Mouse (Mus musculus) inflammation-experienced regulatory T-cells, adult 6 months (primary cell): ENCODE measurements around the gene Far2. TPM values are rescaled to one million over a fixed set of nuclear protein-coding genes. Genes with fewer than 3 reads are reported as not detected.
"Not testable (repeated sequence)": the region's sequence is repeated elsewhere in the genome, so short reads cannot be mapped to it uniquely, and the experiment has no call there.

ENCODE experiments used
- ATAC-seq: one replicate; pipeline ENCODE4 v1.8.0; 2017
- polyA plus RNA-seq, 3 experiments: library from polyadenylated mRNA; unstranded; fragments of 100-300 nt; shearing (Covaris generic); gene quantifications; one replicate each; pipeline ENCODE4 v1.2.1; 2017

Far2 gene
- polyA plus RNA-seq, 3 experiments from 2014 or later, result 2.1 to 4.4 (median 3.2) TPM

DNA sequence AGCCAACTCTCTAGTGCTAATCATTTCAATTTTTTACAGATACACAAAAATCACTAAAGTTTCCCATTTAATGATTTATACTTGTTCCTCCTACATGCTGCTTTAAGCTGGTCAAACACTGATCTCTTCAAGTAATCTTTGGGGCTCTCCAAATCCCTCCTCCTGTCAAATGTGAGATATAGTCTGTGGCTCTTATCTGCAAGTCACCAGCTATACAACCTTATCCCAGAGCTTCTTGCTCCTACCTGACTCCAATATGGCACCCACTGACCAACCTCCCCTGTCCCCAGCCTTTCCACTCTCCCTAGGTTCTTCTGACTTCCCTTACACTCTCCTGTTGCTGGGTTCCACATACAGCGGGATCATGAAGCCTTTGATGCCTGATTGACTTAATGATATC is 70.6 kb downstream of the Far2 start:
- ATAC-seq, result no peak

DNA sequence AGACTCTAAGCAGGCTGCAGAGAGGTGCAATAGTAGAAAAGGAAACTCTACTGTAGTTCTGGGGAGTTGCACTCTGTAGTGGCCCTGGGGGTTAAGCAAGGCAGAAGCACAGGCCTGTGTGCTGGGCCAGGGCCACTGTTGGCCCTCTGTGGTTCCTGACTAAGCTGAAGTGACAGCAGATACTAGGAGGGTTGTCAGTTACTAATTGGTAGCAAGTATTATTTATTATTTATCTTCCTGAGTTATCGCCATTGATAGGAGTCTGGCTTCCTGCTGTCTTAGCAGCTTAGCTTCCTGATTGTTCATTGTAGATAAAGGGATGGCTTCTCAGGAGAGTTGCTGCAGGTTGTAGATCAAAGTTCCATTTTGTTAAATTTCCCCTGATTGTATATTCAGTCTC is 73.6 kb downstream of the Far2 start:
- no peak for ATAC-seq

DNA sequence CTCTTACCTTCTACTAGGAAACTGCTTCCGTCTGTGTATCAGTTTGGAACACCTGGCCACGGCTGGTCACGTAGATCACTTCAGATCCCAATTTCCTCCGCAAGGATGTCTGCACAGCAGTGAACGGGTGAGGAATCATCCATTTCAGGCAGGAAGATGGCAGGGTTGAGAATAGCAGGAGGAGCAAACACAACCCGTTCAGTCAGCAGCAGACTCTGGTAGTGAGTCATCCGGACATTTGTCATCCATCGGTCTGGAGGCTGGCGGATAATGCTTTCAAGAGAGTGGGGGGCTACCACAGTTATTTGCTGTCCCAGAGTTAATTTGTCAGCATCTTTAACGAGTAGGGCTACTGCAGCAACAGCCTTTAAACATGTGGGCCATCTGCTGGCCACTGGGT is 79.8 kb downstream of the Far2 start:
- ATAC-seq, result not testable (repeated sequence)

DNA sequence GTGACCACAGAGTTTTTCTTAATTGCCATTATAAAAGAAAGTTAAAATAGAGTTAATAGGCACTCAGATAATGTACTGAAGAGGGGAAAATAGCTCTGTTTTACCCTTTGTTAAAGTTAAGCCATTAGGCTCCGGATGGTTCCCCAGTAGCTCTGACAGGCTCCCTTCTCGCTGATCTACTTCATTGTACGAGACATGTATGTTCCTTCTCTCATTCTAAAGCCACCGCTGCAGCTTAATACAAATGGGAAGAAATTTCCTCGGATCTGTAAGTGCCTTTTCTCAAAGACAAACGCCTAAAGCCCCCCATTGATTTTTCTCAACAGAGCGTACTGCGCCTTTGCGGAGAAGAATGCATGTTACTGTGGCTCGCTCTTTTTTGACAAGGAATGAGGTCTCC is 85.3 kb downstream of the Far2 start:
- no peak for ATAC-seq

DNA sequence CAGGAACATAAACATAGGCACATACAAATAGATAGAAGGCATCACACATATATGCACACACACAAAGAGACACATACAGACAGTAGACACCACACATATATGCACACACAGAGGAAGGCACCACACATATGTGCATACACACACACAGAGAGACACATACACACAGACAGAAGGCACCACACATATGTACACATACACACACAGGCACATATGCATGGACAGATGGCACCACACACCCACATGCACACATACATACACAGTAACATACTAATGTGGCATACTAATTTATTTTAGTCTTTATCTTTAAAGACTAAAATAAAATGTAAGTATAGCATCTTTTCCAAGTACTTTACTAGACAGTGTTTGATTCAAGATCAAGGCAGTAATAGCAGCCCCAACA is 86.5 kb downstream of the Far2 start:
- no peak for ATAC-seq

DNA sequence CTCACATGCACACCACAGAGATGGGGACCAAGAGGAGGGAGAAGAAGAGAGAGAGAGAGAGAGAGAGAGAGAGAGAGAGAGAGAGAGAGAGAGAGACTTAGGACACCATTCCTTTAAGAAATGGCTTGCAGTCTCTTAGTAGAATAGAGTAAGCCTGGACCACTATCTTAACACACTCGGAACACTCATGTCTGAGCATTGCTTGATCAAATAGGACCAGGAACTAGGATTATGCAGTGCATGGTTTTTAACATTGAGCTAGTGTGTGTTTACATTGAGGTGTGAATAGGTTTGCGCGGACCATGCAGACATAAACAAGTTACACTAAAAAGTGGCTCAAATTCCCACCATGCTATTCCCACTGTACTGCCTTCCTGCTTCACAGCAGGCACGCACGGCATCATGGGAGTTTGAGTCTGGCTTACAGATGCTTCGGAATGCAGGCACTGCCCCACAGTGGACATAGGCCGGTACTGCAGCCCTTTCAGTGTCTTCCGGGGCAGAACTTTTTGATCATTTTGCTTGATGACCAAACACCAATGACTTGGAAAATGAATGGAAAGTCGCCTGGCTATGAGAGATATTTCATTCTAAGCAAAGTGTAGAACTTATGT is 88.8 kb downstream of the Far2 start:
- no peak for ATAC-seq

DNA sequence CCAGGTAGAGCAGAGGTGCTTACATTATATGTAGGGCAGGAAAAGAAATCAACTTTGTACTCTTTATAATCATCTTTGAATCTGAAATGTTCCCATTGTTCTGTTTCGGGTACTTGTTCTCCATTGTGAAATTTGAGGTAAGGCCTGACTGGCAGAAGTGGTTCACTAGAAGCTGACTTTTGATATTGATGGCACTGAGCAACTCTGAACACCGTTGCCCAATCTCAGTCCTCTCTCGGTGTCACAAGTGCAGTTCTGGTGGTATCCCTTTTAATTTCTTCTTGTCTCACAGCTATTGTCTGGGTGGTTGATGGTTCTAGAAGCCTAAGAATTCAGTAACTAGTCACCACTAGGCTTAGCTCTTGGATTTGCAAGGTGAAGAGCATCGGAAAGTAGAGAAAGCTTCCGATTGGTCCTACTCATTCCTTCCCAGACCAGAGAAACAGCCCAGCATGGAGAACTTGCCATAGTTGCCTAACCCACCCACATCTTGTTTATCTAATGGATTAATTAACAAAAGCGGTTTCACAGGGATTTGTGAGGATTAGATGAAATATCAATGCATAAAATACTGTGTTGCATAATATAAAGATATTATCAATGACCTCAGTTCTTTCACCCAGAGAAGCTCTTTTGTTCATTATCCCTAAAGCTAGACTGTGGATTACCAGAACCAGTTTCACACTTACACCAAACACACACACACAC is 92.4 kb downstream of the Far2 start:
- ATAC-seq, result no peak

DNA sequence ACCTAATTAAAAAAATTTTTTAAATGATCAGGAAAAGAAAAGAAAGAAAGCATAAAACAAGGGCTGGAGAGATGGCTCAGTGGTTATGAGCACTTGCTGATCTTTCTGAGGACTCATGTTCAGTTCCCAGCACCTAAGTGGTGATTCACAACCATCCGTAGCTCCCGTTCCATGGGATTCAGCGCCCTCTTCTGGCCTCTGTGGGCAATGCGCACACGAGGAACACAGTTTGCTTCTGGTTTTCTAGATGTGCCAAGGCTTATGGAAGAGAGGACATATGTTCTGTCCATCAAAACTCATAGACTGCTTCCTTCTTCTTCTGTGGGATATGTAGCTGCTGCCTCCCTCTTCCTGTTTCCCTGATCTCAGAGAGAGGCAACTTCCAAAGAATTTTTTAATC is 94.8 kb downstream of the Far2 start:
- no peak for ATAC-seq

DNA sequence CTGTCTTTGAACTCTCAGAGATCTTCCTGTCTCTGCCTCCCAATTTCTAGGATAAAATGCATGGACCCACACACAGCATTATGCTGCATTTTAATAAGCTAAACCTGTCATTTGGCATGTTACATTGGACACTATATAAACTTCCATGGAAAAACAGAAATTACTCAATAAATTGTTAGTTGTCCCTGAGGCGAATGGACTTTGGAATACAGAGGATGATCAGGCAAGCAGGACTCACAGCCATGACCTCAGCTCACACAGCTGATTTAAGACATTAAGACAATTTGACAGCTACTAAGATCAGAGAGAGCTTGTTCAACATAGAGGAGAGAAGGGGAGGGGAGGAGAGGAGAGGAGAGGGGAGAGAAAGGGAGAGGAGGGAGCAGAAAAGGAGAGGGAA is 95.4 kb downstream of the Far2 start:
- no peak for ATAC-seq

DNA sequence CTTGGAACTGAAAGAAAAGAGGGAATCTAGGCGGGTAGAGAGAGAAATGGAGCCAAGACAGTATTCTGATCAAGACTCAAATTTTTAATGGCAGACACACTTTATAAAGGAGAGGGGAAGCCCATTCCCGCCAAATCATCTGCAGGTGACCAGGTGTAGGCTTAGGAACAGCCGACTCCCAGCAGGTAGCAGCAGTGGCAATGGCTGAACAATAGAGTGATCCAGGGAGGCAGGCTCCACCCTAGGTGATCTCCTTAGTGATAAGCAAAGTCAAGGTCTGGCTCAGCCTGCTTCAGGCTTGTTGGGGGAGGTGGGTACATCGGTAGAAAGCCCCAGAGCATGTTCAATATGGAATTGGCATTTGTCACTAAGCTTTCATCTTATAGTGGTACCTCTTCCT is 105.2 kb downstream of the Far2 start:
- ATAC-seq, result not testable (repeated sequence)

DNA sequence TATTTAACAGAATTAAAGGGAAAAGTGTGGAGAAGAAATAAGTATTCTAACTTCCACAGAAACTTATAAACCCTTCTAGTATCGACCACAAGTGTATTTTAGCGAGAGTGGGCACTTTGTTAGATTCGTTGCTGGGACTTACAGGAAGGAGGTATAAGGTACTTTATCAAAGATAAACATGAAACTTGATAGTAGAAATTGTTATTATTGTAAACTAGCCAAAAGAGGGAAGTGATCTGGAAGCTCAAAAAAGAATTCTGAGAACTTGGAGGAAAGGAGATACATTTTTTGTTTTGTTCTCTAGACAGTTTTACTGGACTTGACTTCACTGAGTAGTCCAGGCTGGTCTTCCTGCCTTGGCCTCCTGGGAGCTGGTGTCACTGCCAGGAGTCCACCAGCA is 125.8 kb downstream of the Far2 start:
- no peak for ATAC-seq

DNA sequence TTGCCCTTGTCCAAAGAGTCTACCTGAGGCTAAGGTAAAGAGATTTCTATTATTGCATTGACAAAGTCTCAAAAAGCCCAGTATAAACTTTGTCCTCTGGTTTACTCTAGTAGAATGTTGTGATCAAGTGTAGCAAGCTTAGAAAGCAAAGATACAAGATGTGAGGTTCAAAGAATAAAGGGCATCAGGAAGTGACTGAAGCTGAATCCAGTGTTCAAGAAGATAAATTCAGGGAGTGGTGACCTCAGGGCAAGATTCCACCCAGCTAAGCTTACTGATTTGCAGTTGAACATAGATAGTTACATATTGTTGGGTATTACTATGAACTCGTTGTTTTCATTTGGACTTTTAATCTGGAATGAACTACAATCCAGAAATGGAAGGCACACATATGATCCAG is 138.6 kb downstream of the Far2 start:
- no peak for ATAC-seq

DNA sequence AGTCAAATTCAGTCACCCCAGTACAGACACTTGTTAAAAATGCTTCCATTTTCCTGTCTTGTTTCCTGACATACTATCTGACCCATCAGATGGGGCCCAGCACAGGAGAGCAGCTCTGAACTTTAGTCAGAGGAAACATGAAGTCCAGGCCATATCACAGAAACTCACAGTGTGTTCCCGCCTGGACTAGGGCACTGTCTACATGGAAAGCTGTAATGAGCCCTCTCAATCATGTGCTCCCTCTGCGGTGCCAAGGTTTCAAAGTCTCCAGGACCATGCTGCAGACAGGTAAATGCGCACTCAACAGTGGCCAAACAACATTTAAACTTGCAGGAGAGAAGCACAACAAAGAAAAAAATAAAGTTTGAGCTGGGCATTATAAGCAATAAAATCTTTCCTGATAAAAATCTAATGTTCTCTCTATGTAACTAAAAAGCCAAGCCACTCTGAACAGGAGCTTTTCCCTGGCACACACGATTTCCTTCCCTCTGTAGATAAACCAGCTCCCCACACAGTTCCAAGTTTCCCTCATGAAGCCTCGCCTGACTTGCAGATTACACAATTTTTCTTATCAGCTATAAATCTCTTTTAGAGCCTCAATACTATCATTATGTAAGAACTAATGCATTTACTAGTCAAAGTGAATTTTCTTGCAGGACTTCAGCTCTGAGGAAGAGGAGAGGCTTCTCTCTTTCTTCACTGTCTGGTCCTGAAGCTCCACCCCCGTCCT is 147.1 kb downstream of the Far2 start:
- ATAC-seq, result no peak

DNA sequence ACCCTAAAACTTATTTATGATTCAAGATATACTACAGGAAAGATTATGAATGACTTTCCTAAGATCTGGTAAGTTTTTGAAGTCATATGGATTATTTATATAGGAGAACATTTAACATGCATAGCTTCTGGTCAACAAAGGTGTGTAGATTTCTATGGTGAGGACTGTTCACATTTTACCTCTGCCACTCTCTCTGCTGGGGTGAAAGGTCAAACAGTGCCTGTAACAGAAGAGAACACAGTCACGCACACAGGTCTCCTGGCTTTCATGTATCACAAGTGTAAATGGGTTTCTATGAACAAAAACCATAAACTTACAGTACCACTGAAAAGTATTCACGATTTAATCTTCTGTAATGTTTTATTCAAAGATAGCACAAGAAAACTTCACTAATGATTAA is 152.1 kb downstream of the Far2 start:
- no peak for ATAC-seq

DNA sequence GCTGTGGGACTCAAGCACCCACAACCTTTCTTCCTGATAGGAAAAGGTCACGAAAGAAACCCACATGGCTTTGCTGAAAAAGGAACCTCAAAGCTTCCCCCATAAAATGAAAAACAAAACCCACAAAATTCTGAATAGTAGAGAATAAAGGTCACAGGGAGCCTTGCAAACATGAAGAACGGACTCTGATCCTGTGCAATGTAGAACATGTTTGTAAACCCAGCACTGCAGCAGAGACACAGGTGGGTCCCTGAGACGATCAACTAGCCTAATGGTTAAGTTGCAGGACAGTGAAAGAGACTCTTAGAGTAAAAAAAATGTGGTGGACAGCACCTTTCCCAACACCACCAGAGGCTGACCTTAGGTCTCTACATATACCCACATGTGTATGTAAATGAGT is 152.7 kb downstream of the Far2 start:
- ATAC-seq, result no peak

DNA sequence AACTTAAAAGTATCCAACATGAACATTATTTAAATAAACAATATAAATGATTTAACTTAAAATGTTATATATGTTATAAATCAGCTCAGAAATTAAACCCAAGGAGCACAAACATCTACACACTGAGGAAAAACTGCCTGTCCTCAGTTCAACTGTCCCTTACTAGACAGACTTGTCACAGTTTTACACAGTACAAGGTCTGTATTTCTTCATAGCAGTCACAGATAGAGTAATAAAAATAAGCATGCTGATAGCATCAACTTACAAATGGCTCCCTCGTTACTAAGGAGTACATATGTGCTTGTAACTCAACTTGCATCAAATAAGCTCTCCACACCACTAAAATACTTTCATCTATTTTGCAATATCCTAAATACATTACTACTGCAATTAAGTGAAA is 158.1 kb downstream of the Far2 start:
- no peak for ATAC-seq

DNA sequence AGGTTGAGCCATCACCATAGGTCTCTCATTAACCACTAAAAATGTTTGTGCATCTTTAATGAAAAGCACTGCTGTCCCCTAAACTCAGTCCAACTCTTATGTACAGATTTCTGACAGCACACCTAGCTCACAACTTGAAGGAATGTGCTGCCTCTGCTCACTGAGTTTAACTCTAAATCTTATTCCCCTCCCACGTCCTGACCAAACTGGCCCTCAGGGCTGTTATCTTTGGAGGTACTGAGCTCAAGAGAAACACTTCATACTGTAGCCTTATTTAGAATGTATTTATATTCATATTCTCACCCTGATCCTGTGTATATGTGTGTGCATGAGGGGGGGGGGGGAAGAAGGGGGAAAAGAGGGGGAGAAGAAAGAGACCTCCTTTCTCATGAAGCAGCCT is 160.5 kb downstream of the Far2 start:
- ATAC-seq, result no peak

DNA sequence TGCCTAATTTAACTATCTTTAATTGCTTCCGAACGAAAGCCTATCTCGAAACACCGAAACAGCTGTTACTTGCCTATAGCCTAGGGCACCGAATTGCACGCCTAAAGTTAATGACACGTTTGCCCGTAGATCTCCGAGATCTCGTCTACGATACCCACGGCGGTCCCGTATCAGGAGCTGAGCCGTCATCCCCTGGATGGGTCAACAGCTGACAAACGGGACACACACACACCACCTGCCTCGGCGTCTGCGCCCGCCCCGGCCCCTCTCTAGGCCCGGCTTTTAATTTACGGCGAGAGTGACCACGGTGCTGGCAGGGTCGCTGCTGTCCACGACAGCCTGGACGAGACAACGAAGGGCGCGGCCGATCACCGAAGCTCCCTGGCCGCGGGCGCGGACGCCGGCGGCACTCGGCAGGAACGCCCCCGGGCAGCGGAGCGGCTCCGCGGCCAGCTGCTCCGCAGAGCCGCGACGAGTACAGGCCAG is 164.4 kb downstream of the Far2 start:
- peak; percentile 10 for ATAC-seq

DNA sequence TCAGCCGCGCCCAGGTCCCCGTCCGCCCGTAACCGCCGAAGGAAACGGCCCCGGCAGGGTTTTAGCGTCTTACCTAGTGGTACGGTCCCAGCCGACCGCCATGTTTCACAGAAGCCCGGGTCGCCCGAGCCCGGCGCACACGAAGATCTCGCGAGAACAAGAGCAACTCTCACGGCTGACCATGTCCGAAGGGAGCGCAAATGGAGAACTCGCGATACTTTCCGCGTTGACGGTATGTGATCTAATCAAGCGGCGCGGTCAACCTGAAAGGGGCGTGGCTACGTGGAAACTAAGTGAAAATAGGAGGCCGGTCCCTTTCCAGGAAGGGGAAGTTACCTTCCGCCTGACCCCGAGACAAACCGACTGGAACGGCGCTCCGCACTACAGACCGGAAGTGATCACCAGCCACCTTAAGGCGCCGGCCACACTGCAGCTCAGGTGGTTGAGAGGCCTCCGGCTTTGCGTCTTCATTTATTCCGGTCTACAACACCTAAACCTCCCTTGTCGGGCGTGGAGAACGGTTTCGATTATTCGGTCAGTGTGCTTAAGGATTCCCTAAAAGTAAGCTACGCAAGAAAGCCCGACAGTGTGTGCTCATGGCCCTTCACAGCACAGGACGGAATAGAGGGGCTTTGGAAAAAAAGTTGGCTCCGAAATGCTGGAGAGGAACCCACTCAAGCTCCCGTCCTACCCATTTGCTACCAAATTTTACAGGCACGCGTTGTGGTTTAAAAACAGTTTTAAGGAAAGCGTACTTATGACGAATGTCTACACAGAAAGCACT is 165.0 kb downstream of the Far2 start, which contains the start of gene Ergic2:
Ergic2 (minus strand) TSS at position 478 of the 784 bp plus-strand sequence.
- ATAC-seq, result peak; percentile 87

DNA sequence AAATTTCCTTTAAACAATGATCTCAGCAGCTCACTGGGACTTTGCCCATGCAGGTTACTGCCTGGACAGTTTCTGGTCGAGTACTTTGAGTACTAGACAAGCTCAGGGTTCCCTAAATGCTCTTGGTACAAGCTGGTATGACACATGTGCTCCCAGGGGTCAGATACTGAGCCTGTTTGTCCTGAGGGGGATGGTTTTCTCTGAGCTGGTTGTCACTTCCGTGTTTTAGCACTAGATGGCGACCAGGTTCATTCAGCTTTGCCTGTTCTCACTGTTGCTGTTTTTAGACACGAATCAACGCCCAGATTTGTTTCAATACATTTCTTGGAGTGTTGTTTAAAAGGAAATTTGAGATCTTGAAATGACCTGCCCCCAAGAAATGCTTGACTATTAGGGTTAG is 167.7 kb downstream of the Far2 start:
- ATAC-seq, result no peak

DNA sequence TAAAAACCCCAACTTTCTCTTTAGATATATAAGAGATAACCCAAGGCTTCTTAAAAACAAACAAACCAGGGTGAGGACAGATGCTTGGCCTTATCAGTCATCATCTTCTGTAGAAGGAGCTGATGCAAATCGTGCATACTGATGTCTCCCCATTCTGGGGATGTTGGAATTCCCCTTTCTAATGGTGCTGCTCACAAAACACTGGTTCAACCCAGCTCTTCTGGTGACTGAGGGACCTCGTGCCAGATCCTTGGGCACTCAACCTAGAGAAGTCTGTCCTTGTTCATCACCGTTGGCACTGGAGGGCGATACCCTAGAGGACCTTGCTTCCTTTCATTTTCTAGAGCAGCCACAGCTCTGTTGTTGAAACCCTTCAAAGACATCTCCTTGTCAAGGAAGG is 169.7 kb downstream of the Far2 start:
- ATAC-seq, result no peak

DNA sequence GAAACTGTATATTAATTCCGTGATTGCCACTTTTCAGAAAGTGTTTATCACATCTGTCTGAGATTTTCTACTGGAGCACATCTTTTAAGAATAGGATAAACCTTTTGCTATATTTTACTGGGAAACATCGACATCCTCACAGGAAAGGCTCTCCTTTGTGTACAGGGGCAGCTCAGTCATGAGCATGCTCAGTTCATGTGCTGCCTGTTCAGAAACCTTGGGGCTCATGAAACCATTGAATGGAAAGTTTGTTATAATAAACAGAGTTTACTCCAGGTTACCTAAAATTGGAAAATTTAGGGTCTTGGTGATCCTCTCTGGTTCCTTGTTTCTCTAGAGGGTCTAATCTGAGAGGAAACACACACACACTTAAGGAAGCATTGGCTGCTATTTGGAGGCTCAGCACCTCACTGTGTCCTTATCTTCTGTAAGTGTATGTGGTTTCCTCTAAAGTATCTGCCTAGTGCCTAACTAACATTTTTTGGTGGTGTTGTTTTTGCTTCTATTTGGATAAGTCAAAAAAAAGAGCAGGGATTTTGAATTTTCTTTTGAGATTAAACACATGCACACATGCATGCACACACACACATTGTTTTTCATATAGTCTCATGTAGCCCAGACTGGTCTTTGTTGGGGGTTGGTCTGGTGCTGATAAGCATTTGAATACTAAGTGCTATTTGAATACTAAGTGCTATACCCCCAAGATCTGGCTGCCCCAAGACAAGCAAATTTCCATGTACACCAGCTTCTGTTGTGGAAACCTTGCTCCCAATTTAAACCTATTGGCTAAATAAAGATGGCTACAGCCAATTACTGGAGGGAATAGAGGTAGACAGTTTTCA is 171.4 kb downstream of the Far2 start:
- no peak for ATAC-seq
